Mouse (Mus musculus) CH12.LX (cell line): ENCODE data around the gene Lpin2. TPM values are rescaled to one million over a fixed set of nuclear protein-coding genes. Genes with fewer than 3 reads are reported as not detected.

Experiments
- DNase-seq: peaks from one replicate; pipeline ENCODE4 v3.0.0-alpha.2; 2013; ENCODE audit errors: extremely low read depth
- H3K27ac ChIP-seq: 2 replicates; pipeline ENCODE4 v1.5.1; 2012; ENCODE audit warnings: low read depth, mild to moderate bottlenecking, control low read depth, moderate library complexity; ENCODE audit not compliant: insufficient read depth
- H3K27me3 ChIP-seq: replicated peaks from 2 replicates; pipeline ENCODE3; 2012; ENCODE audit warnings: inconsistent platforms
- H3K36me3 ChIP-seq, 2 experiments: replicated peaks in 1 of 2; 2 replicates each; pipeline versions ENCODE3 to v1.6.1; 2012; ENCODE audit warnings: inconsistent platforms in 1 of 2, low read length in 1 of 2, mild to moderate bottlenecking in 1 of 2, mixed read lengths in 1 of 2, moderate library complexity in 1 of 2; ENCODE audit not compliant: control insufficient read depth in 1 of 2, insufficient read depth in 1 of 2
- H3K4me1 ChIP-seq, 2 experiments: 2 replicates each; pipeline ENCODE4 v1.6.1; 2012; ENCODE audit warnings: inconsistent platforms in 1 of 2, moderate library complexity in 1 of 2; ENCODE audit not compliant: insufficient read depth in 2 of 2, control insufficient read depth in 1 of 2
- H3K4me2 ChIP-seq: 2 replicates; pipeline ENCODE4 v1.6.1; 2012; ENCODE audit warnings: low read depth, mild to moderate bottlenecking, control low read depth; ENCODE audit not compliant: poor library complexity, insufficient read depth, severe bottlenecking
- H3K4me3 ChIP-seq, 3 experiments: fragments of 150-350 bp in 1 of 3; sonication (generic) in 1 of 3; replicated peaks in 1 of 3; 2 replicates each; pipeline versions ENCODE3 to v1.5.1; 2011 to 2012; ENCODE audit warnings: low read depth in 2 of 3, low read length in 2 of 3, mild to moderate bottlenecking in 2 of 3, moderate library complexity in 2 of 3, control low read depth in 1 of 3, improper control_type of control experiment in 1 of 3, inconsistent platforms in 1 of 3, mixed read lengths in 1 of 3; ENCODE audit not compliant: poor library complexity in 1 of 3
- H3K79me2 ChIP-seq: replicated peaks from 2 replicates; pipeline ENCODE4 v1.6.1; 2012; ENCODE audit warnings: mild to moderate bottlenecking, moderate library complexity; ENCODE audit not compliant: control insufficient read depth, poor library complexity, insufficient read depth, severe bottlenecking; ENCODE audit errors: extremely low read depth
- H3K9ac ChIP-seq: 2 replicates; pipeline ENCODE4 v1.6.1; 2012; ENCODE audit warnings: low read depth, mild to moderate bottlenecking, control low read depth, moderate library complexity; ENCODE audit not compliant: insufficient read depth
- H3K9me3 ChIP-seq: replicated peaks from 2 replicates; pipeline ENCODE3; 2012; ENCODE audit warnings: low read length, inconsistent platforms, mixed read lengths
- BHLHE40 ChIP-seq: IDR thresholded peaks from 2 replicates; pipeline ENCODE4 v1.6.1; 2011; ENCODE audit warnings: mild to moderate bottlenecking, low read depth, low read length, improper control_type of control experiment
- ELF1 ChIP-seq: IDR thresholded peaks from 2 replicates; pipeline ENCODE4 v1.6.1; 2014; ENCODE audit warnings: low read depth, mild to moderate bottlenecking, inconsistent platforms, low read length, improper control_type of control experiment
- EP300 ChIP-seq: IDR thresholded peaks from 2 replicates; pipeline ENCODE4 v1.6.1; 2011; ENCODE audit warnings: low read length, improper control_type of control experiment
- ETS1 ChIP-seq: conservative IDR thresholded peaks from 2 replicates; pipeline ENCODE4 v1.6.1; 2012; ENCODE audit warnings: low read depth, mild to moderate bottlenecking, inconsistent platforms, low read length, improper control_type of control experiment, moderate library complexity
- HCFC1 ChIP-seq: IDR thresholded peaks from 2 replicates; pipeline ENCODE4 v1.6.1; 2012; ENCODE audit warnings: low read depth, mild to moderate bottlenecking, inconsistent platforms, low read length, improper control_type of control experiment
- IRF4 ChIP-seq: IDR thresholded peaks from 2 replicates; pipeline ENCODE4 v1.6.1; 2014; ENCODE audit warnings: low read depth, mild to moderate bottlenecking, inconsistent platforms, low read length, improper control_type of control experiment
- JUN ChIP-seq: IDR thresholded peaks from 2 replicates; pipeline ENCODE4 v1.6.1; 2011; ENCODE audit warnings: low read depth, mild to moderate bottlenecking, low read length, improper control_type of control experiment, moderate library complexity; ENCODE audit not compliant: insufficient read depth
- MAX ChIP-seq: IDR thresholded peaks from 2 replicates; pipeline ENCODE4 v1.6.1; 2011; ENCODE audit warnings: low read length, improper control_type of control experiment
- MAZ ChIP-seq: IDR thresholded peaks from 2 replicates; pipeline ENCODE4 v1.6.1; 2012; ENCODE audit warnings: low read depth, mild to moderate bottlenecking, inconsistent platforms, low read length, improper control_type of control experiment, moderate library complexity
- MEF2A ChIP-seq: IDR thresholded peaks from 2 replicates; pipeline ENCODE4 v1.6.1; 2014; ENCODE audit warnings: low read depth, mild to moderate bottlenecking, inconsistent platforms, low read length, improper control_type of control experiment, borderline replicate concordance
- MXI1 ChIP-seq: IDR thresholded peaks from 2 replicates; pipeline ENCODE4 v1.6.1; 2011; ENCODE audit warnings: mild to moderate bottlenecking, low read depth, low read length, improper control_type of control experiment
- MYC ChIP-seq: IDR thresholded peaks from 2 replicates; pipeline ENCODE4 v1.6.1; 2011; ENCODE audit warnings: low read depth, mild to moderate bottlenecking, improper control_type of control experiment, low read length
- NELFE ChIP-seq: IDR thresholded peaks from 2 replicates; pipeline ENCODE4 v1.6.1; 2011; ENCODE audit warnings: low read depth, low read length, improper control_type of control experiment
- NRF1 ChIP-seq: IDR thresholded peaks from 2 replicates; pipeline ENCODE4 v1.6.1; 2014; ENCODE audit warnings: low read depth, mild to moderate bottlenecking, inconsistent platforms, low read length, improper control_type of control experiment, moderate library complexity
- POLR2A ChIP-seq: IDR thresholded peaks from 2 replicates; pipeline ENCODE4 v1.6.1; 2011; ENCODE audit warnings: low read depth, mild to moderate bottlenecking, improper control_type of control experiment, low read length
- POLR2AphosphoS2 ChIP-seq: IDR thresholded peaks from 2 replicates; pipeline ENCODE4 v1.6.1; 2011; ENCODE audit warnings: low read depth, low read length, improper control_type of control experiment
- SIN3A ChIP-seq: IDR thresholded peaks from 2 replicates; pipeline ENCODE4 v1.6.1; 2012; ENCODE audit warnings: low read length, improper control_type of control experiment, inconsistent platforms
- TBP ChIP-seq: conservative IDR thresholded peaks from 2 replicates; pipeline ENCODE4 v1.6.1; 2011; ENCODE audit warnings: low read depth, low read length, improper control_type of control experiment
- TCF12 ChIP-seq: IDR thresholded peaks from 2 replicates; pipeline ENCODE4 v1.6.1; 2014; ENCODE audit warnings: low read depth, mild to moderate bottlenecking, inconsistent platforms, low read length, improper control_type of control experiment
- UBTF ChIP-seq: IDR thresholded peaks from 2 replicates; pipeline ENCODE4 v1.6.1; 2012; ENCODE audit warnings: low read depth, mild to moderate bottlenecking, inconsistent platforms, low read length, improper control_type of control experiment, moderate library complexity
- USF1 ChIP-seq: IDR thresholded peaks from 2 replicates; pipeline ENCODE4 v1.6.1; 2014; ENCODE audit warnings: low read depth, mild to moderate bottlenecking, inconsistent platforms, low read length, improper control_type of control experiment
- ZKSCAN1 ChIP-seq: IDR thresholded peaks from 2 replicates; pipeline ENCODE4 v1.6.1; 2012; ENCODE audit warnings: low read depth, inconsistent platforms, low read length, improper control_type of control experiment, borderline replicate concordance
- ZNF384 ChIP-seq: IDR thresholded peaks from 2 replicates; pipeline ENCODE4 v1.6.1; 2012; ENCODE audit warnings: low read depth, low read length, improper control_type of control experiment, inconsistent platforms
- dilution Hi-C: fragments of 300-500 bp; cut with MboI; formaldehyde crosslinking; loops from 2 replicates; pipeline ENCODE4 v1.14.3; 2020; ENCODE audit warnings: low sequenced_read_pairs; ENCODE audit not compliant: extremely low pct_unique_long_range_greater_than_20kb, extremely low pct_ligation_motif_present
- in situ Hi-C: fragments of 300-500 bp; cut with MboI; formaldehyde crosslinking; loops from 3 replicates; pipeline ENCODE4 v1.14.3; 2019; ENCODE audit warnings: low sequenced_read_pairs, low pct_ligation_motif_present, low pct_unique_long_range_greater_than_20kb, mixed read lengths
- polyA plus RNA-seq: library from polyadenylated mRNA; unstranded; fragments of >175 nt; gene quantifications from 2 replicates; pipeline ENCODE4 v1.2.1, GENCODE M21; 2012; ENCODE audit warnings: low read depth; ENCODE audit not compliant: insufficient read length
- total RNA-seq, 2 experiments: library from RNA; depleted of rRNA; stranded (reverse); fragments of 300-350 nt in 1 of 2; fragments of >200 nt in 1 of 2; gene quantifications; 2 replicates each; pipeline ENCODE4 v1.2.3; 2012 to 2014

The Lpin2 gene
- total and polyA plus RNA-seq, 3 experiments = 25.4 to 31.4 (median 28.1) TPM

DNA sequence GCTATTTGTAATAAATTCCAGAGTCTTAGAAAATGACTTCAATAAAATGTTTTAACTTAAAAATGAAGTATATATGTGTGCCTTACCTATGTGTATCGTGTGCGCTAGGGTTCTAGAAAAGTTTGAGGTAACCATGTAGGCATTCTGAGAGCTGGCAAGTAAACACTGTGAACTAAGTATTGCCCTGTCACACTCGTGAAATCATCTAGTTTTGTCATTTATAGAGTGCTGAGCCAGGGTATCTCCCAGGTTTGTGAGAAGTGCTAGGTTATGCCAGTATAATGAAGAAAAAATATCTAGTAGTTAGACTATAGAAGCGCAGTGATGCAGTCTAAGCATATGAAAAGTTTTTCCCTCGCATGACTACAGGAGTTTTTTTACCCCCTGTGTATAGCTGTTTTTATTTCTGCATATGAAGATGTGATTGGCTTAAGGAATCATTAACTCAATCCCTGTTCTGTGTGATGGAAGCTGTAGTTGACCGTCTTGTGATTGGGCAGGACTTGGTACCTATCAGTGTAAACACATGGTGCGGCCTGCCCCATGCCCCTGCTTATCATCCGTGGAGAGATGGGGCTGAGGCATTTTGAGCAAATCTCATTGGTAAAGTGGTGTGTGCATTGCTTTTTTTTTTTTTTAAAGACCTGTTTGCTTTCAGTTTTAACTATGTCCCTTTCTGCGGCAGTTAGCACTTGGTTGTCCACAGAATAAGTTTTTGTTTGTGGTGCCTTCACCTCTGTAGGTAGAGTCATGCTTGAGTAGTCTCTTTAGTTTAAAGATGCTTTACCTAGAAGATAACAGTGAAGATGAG is 21.8 kb downstream of the Lpin2 start:
- Histone ChIP-seq H3K4me1 (peaks cover 8 to 58% of the 10 kb centered on the region in 2 experiments), H3K27ac (peak overlapping the region; percentile 53), H3K36me3 (peaks cover 0 to 17% of the 10 kb centered on the region in 2 experiments), H3K4me3 (peak overlapping the region; percentile 12 to 45 (median 40)), H3K27me3 (no peaks in the 10 kb centered on the region), H3K79me2 (peaks cover 10% of the 10 kb centered on the region), H3K9me3 (peaks cover 5% of the 10 kb centered on the region), H3K9ac (peak overlapping the region; percentile 68)
- in situ Hi-C loops (no loop called here), dilution Hi-C loops (no loop called here)
- no peak for DNase-seq
- 0 out of 2 replicates have a peak, but pooled peaks have one; percentile 20 for TF ChIP-seq MAZ
- TF ChIP-seq HCFC1 = peak; percentile 33; the same call in 1 of the 2 replicates
- no peak for TF ChIP-seq POLR2A
- no peak for TF ChIP-seq USF1
- TF ChIP-seq TBP = 0 out of 2 replicates have a peak, but pooled peaks have one; percentile 7
- TF ChIP-seq POLR2AphosphoS2 = no peak
- peak; percentile 38 for TF ChIP-seq SIN3A
- TF ChIP-seq MAX = peak; percentile 57; the same call in 1 of the 2 replicates
- peak; percentile 54; the same call in 1 of the 2 replicates for TF ChIP-seq MYC
- 0 out of 2 replicates have a peak, but pooled peaks have one; percentile 17 for TF ChIP-seq NELFE
- peak; percentile 88 for TF ChIP-seq ZNF384
- TF ChIP-seq MXI1 = peak; percentile 46; the same call in 1 of the 2 replicates
- TF ChIP-seq MEF2A = no peak
- TF ChIP-seq, all 38 proteins: peak for 9
- H3K4me2 ChIP-seq = peak overlapping the region; percentile 83

DNA sequence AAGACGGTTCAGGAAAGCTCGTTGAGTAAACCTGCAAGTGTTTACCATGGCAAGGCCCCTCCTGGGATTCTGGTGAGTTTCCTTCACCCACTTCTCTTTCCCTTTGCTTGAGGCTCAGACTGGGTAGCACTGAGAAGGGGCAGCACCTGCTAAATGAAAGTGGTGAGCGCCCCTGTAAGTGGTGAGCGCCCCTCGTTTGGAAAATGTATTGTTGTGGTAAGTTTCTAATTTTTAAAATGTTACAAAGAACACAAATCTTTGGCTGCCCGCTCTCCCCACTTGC is 22.4 kb downstream of the Lpin2 start:
- peaks cover 0 to 17% of the 10 kb centered on the region in 2 experiments for H3K36me3 ChIP-seq
- peak overlapping the region; percentile 12 to 45 (median 40) for H3K4me3 ChIP-seq
- H3K27me3 ChIP-seq = no peaks in the 10 kb centered on the region
- H3K4me2 ChIP-seq = peak overlapping the region; percentile 83
- peak; percentile 54 for DNase-seq
- peak overlapping the region; percentile 53; the same call in 1 of the 2 replicates for H3K27ac ChIP-seq
- peak overlapping the region; percentile 68 for H3K9ac ChIP-seq
- peaks cover 11 to 58% of the 10 kb centered on the region in 2 experiments for H3K4me1 ChIP-seq
- peak; percentile 85 for TF ChIP-seq IRF4
- TF ChIP-seq MXI1 = peak; percentile 25; the same call in 1 of the 2 replicates
- TF ChIP-seq BHLHE40 = peak; percentile 20; the same call in 1 of the 2 replicates
- no peak for TF ChIP-seq POLR2AphosphoS2
- TF ChIP-seq NRF1 = no peak
- TF ChIP-seq ELF1 = no peak
- TF ChIP-seq UBTF = no peak
- TF ChIP-seq EP300 = peak; percentile 72
- TF ChIP-seq ZKSCAN1 = no peak
- TF ChIP-seq ETS1 = peak; percentile 47; the same call in 1 of the 2 replicates
- TF ChIP-seq SIN3A = peak; percentile 15; the same call in 1 of the 2 replicates
- TF ChIP-seq MEF2A = peak; percentile 51; the same call in 1 of the 2 replicates
- TF ChIP-seq TCF12 = peak; percentile 42; the same call in 1 of the 2 replicates
- no peak; the same call in 1 of the 2 replicates for TF ChIP-seq ZNF384
- no peak for TF ChIP-seq JUN
- peaks cover 5% of the 10 kb centered on the region for H3K9me3 ChIP-seq
- dilution Hi-C loops (no loop called here), in situ Hi-C loops (no loop called here)
- peaks cover 14% of the 10 kb centered on the region for H3K79me2 ChIP-seq
